Mouse (Mus musculus) v-Abl transformed pro-B cells (cell line): ENCODE measurements at regions not wholly inside any gene's neighbourhood (a gene's known extent, or its start where the extent isn't known, plus 50 kb on each side); places are given as distances from the start of the nearest gene placed in this dataset.

Experiments used
- in situ Hi-C, 2 experiments: fragments of 400-800 bp; cut with MboI; formaldehyde crosslinking; loops; one replicate each; pipeline ENCODE4 v1.15.1; 2025; ENCODE audit not compliant: unreplicated experiment in 2 of 2

GRCm38 (mm10) chr8:89141529-89142235 lies 97.7 kb upstream of the Sall1 start:
- in situ Hi-C loops = no loop called here

- in situ Hi-C loops = no loop called here
Measured at GRCm38 (mm10) chr8:89139876-89140275, 95.9 kb upstream of the Sall1 start.

GRCm38 (mm10) chr8:89138416-89139125 lies 94.6 kb upstream of the Sall1 start:
- in situ Hi-C loops = no loop called here

- in situ Hi-C loops = no loop called here
Measured at GRCm38 (mm10) chr8:89134581-89135484, 90.9 kb upstream of the Sall1 start.

- in situ Hi-C loops = no loop called here
Measured at GRCm38 (mm10) chr8:89134058-89134457, 90.1 kb upstream of the Sall1 start.

- in situ Hi-C loops = no loop called here
Measured at GRCm38 (mm10) chr8:89121051-89121450, 77.1 kb upstream of the Sall1 start.

GRCm38 (mm10) chr8:89107895-89108660 lies 64.1 kb upstream of the Sall1 start:
- in situ Hi-C loops = no loop called here

- in situ Hi-C loops = no loop called here
Measured at GRCm38 (mm10) chr8:89106346-89106745, 62.4 kb upstream of the Sall1 start.

- in situ Hi-C loops = no loop called here
Measured at GRCm38 (mm10) chr8:89097396-89097795, 53.4 kb upstream of the Sall1 start.
